Mouse (Mus musculus): ENCODE measurements around the gene Galnt7.

- TF ChIP-seq CTCF (IDR thresholded peaks at IDR 0.05; ENCODE audit: control insufficient read depth, insufficient read depth, low read length), result no peak
- TF ChIP-seq POLR2A (IDR thresholded peaks at IDR 0.05; ENCODE audit: borderline replicate concordance, control insufficient read depth, low read depth, low read length), result no peak
These were observed 16.1 kb downstream of the Galnt7 start for GRCm38 (mm10) chr8:57636698-57637097.
